Mouse (Mus musculus) brain, embryonic 14.5 days (tissue): ENCODE data around the gene Fars2.

Experiments
- CTCF ChIP-seq: fragments of 200-500 bp; IDR thresholded peaks from 2 replicates; pipeline ENCODE4 v1.5.1; 2012; ENCODE audit warnings: inconsistent platforms, mild to moderate bottlenecking, moderate library complexity, borderline replicate concordance; ENCODE audit not compliant: insufficient read depth, insufficient read length; ENCODE audit errors: extremely low read depth
- POLR2A ChIP-seq: fragments of 200-500 bp; IDR thresholded peaks from 2 replicates; pipeline ENCODE4 v1.6.1; 2012; ENCODE audit warnings: mild to moderate bottlenecking, inconsistent platforms, borderline replicate concordance; ENCODE audit not compliant: poor library complexity, insufficient read depth, insufficient read length, severe bottlenecking; ENCODE audit errors: extremely low read depth

DNA sequence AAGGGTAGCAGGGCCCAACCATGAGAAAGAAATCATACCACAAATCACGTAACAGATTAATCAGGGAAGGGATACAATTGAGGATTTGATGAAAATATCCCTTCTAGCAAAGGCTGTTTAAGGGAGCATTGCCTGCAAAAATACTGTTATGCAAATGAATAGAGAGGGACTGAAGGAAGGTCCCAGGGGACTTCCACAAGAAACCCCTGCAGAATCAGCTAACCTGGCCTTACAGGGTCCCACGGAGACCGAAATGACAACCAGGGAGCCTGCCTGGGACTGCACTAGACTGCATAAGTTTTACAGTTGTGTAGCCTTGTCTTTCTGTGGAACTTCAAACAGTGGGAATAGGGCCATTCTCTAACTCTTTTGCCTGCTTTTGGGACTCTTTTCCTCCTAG is 98.8 kb downstream of the Fars2 start:
- TF ChIP-seq POLR2A: no peak
- no peak for TF ChIP-seq CTCF
